Mouse (Mus musculus) CD8-positive naive resting alpha-beta T cell, adult 57 days (primary cell): Measurements from ENCODE around the gene Cep128. TPM values are rescaled to one million over a fixed set of nuclear protein-coding genes. Genes with fewer than 3 reads are reported as not detected.

Experiments used
- total RNA-seq: library from RNA; stranded (reverse); gene quantifications from one replicate; pipeline ENCODE4 v1.2.4, GENCODE M21; 2023

The Cep128 gene
- total RNA-seq: 11.5 TPM

GRCm38 (mm10) chr12:91384281-91385017, at the start of gene Cep128, which contains the start of gene Tshr:
TSS of gene Cep128 (minus strand) at chr12:91384409.
TSS of gene Tshr (plus strand) at chr12:91384563.

Other genes with a start within 250 kb of the Cep128 start
- not detected for gene Tshr, start 154 bp upstream of the Cep128 start, total RNA-seq
- 39.0 TPM for gene Gtf2a1, start 206.1 kb upstream of the Cep128 start, total RNA-seq